Mouse (Mus musculus): ENCODE measurements around the gene Spocd1.
A peak's percentile ranks its signal among the peaks of the same experiment; 100 is the strongest.
"Not testable (repeated sequence)": the region's sequence is repeated elsewhere in the genome, so short reads cannot be mapped to it uniquely, and the experiment has no call there.

The Spocd1 gene

DNA sequence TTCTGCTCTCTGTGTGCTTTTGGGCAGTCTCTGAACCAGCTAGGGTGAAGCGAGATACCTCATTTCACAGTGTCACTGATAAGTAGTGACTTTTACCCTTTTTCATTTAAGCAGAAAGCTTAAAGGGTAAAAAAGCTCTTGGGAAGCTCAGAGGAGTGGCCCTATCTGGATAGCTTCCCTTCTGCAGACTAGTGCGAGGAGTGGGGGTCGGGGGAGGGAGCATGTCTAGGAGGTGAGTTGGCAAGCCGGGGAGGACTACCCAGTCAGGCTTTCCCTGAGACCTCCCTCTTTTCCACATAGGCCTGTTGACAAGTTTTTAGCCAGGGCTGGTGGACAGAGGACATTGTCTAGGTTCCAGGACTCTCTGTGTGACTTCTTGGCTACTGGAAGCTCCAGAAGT lies at the start of gene Spocd1:
Gene Spocd1, plus strand, starts transcription at position 301 of the 400 bp plus-strand sequence.
- no peak for DNase-seq

DNA sequence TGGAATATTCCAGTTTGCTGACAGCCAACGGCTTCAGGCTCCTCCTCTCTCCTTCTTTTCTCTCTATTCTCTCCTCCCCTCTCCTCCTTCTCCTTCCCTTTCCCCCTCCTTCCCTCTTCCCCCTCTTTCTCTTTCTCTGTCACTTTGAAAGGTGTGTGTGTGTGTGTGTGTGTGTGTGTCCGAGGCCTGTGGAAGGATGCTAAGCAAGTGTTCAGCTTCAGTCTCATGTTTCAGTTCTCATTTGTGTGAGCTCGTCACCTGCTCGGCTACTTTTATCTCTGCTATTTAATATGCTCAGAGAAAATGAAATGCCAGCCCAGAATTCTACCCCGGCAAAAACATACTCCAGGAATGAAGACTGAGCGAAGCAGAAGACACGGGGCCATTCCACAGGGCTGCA lies 48.4 kb upstream of the Spocd1 start:
- no peak for DNase-seq

DNA sequence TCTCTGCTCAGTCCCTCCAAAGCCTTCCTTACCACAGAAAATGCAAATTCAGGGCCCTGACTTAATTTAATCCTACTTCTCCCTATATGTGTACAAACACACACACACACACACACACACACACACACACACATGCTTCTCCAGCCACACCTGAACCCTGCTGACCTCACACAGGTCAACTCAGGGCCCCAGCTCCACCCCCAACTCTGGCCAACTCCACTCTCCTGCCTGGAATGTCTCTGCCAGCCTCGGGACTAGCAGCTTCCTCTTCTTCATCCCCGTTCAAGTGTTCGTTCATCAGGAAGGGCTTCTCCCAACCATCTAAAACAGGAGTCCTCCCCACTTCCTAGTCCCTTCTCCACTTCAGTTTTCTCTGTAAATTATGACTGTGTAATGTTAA lies 47.4 kb upstream of the Spocd1 start:
- no peak for DNase-seq

DNA sequence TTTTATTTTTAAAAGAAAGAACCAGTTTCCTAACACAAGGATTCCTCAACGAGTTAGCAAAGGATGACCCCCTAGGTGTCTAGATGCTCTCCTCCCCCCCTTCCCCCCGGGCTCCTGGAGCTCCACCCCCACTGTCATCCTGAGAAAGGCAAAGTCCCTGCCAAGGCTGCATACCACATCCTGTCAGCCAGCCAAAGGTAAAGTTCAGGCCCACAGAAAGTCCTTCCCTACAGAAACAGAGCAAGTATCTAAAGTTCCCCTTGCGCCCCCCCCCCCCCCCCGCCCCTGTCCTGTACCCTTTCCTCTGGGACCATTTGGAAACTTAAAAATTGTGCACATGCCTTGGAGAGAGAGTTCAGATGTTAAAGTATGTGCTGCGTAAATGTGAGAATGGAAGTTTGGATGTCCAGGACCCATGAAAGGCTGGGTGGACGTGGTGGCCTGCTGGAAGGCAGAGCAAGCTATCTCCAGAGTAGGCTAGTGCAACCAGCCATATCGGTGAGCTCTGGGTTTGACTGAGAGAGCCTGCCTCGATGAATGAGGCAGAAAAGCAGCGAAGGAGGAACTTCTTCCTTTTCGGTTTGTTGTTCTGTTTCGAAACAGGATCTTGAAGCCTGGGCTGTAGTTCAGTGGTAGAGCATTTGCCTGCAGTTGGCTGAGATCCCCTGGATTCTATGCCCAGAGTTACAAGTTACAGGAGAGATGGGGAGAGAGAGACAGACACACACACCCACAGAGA lies 46.3 kb upstream of the Spocd1 start:
- peak; percentile 61 to 72 for DNase-seq

DNA sequence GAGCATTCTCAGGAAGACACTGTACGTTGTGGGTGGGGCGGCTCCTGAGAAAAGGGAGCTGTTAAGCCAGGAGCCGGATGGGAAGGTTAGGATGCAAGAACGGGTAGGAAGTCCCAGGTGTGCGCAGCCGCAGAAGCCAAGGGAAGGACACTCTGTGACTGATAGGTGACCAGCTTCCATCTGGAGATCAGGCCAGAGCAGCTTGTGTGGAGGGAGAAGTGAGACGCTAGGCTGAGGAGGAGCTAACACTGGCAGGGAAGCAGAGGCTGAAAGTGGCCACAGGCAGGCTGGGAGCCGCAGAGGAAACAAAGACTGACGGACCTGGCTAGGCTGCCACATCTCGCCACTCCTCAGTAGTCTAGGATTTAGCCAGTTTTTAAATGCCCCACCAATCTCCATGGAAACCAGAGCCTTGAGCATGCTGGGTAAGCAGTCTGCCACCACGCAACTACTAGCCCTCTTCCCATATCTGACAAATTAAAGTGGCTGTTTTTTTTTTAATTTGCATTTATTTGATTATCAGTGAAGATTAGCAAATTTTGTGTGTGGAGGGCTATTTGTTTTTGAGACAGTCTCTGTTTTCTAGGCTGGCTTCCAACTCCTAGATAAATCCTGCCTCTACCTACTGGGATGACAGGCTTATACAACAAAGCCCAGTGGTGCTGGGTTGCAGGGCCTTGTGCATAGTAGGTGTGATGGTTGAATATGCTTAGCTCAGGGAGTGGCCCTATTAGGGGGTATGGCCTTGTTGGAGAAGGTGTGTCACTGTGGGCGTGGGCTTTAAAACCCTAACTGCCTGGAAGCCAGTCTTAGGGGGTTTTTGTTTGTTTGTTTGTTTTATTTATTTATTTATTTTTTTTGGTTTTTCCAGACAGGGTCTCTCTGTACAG lies 44.8 kb upstream of the Spocd1 start:
- no peak for DNase-seq

DNA sequence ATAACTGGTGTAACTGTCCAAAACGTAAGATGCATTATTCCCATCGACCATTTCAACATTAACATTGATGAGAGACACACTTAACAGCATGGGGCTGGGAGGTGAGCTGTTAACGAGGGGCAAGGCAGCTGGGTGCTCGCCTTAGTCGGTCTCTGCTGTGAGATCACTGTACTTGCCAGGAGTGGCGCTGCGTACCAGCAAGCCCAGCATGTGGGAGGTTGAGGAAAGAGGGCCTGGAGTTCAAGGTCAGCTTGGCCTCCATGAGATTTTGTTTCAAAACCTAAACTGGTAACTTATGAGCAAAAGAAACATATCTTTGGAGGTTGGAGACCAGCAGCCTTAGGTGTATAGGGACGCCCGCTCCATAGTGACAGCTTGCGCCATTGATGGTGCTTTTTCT lies 39.4 kb upstream of the Spocd1 start:
- DNase-seq, result no peak

DNA sequence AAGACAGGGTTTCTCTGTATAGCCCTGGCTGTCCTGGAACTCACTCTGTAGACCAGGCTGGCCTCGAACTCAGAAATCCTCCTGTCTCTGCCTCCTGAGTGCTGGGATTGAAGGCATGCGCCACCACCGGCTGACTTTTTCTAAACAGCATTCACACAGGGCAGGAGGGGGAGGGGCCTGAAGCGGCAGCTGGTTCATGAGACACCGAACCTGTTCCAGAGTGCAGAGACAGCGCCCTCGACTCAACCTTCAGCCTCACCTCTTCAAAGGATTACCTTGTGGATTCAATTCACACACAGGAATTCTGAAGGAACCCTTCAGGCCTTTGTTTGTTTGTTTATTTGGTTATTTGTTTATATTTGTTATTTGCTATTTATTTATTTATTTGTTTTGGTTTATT lies 39.0 kb upstream of the Spocd1 start:
- no peak for DNase-seq

DNA sequence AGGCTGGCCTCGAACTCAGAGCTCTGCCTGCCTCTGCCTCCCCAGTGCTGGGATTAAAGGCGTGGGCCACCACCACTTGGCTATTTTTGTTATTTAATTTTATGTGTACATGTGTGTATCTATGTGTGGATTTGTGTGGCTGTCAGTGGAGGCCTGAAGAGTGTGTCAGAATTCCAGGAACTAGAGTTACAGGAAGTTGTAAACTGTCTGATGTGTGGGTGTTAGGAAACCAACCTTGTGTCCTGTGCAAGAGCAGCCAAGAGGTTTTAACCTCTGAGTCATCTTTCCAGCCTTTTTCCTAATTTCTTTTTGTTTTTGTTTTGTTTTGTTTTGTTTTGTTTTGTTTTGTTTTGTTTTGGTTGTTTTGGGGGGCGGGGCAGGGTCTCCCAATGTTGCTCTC lies 34.2 kb upstream of the Spocd1 start:
- DNase-seq, result no peak

DNA sequence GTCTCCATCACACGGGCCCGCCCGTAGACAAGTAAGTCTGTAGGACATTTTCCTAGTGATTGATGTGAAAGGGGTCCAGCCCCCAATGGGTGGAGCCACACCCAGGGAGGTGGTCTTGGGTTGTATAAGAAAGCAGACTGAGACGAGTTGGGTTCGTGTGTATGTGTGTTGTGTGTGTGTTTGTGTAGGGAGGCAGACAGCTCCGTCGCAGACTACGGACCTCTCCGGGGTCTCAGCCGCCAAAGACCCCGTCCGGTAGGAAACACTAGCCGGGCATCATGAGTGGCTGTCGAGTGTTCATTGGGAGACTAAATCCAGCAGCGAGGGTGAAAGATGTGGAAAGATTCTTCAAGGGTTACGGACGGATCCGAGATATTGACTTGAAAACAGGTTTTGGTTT lies 30.2 kb upstream of the Spocd1 start:
- not testable (repeated sequence) for DNase-seq

DNA sequence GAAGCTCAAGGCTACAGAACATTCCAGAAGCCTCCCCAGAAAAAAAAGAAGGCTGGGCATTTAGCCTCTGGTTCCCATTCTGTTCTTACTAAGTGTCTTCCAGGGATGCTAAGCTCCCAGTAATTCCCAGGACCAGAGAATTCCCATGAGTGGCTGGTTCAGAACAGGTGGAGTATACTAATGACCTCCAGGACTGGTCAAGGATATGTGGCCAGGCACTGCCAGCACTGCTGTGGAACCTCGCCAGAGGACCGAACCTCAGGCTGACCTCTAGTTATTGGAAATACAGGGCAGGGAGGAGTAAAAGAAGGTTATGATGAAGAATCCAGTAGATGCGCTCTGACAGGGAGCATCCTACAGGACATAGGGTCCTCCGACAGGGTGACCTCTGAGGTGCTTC lies 26.7 kb upstream of the Spocd1 start:
- DNase-seq, result no peak

DNA sequence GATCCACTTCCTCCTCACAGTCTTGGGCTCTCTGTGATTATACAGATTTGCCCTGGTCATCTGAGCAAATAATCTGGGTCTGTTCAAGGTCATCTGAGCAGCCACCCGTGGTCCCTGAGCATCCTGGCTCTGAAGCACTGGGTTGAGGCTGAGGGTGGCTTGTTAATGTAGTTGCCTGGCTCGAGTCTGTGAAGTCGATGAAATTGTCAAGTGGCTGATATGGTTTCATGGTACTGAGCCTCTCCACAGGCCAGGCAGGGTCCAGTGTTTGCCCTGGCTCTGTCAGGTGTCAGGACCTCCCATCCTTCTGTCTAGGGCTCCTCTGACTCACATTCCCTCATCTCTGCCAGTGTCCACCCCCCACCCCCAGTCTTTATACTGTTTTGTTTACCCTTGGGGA lies 25.5 kb upstream of the Spocd1 start:
- DNase-seq, result no peak

DNA sequence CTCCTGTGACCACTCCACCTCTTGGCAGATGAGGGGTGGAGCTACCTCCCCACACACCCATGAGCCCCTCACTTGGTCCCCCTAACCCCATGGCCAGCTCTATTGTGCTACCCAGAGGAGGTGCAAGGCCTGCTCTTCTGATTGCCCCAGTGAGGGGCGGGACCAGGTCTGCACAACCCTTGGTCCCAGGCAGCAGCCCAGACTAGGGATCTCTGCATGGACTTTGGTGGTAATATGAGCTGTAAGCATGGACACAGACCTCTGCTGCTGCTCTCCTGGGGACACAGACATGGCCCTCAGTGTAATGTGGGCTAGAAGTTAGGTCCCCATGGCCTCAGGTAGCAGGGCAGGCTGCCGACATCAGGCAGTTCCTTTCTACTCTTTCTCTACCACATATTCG lies 24.0 kb upstream of the Spocd1 start:
- DNase-seq, result no peak

DNA sequence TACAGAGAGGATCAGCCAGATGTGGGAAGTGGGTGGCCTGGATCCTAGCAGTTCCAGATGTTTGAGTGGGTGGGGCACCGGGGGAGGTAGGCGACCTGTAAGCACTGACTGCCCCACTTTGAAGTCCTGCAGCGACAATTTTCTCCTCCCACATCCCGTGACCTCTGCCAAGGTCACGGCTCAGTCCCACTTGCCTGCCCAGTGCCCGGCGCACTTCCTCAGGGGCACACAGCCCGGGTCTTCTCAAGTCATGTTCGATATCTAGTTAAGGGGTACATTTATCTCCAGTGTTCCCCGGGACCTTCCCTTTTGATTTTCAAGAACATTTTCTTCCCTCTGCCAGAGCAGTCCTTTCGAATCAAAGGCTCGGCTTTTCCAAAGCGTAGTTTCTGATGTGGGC lies 23.0 kb upstream of the Spocd1 start:
- no peak for DNase-seq

DNA sequence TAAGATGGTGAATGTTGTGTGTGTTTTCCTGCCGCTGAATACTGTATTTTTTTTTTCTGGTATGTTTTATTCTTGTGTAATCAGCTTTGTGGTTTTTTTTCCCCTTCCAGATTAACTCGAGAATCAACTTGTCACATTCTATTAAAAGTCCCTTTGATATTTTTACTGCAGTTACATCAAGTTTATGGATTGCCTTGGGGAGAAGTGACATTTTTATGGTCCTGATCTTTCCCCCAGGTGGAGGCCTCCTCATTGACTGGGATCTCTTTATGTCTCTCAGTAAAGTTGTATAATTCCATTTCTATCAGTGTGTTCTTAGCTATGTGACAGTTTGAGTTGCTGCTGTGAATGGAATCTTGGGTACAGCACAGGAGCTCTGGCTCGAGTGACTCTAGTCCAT lies 20.2 kb upstream of the Spocd1 start:
- DNase-seq, result no peak

DNA sequence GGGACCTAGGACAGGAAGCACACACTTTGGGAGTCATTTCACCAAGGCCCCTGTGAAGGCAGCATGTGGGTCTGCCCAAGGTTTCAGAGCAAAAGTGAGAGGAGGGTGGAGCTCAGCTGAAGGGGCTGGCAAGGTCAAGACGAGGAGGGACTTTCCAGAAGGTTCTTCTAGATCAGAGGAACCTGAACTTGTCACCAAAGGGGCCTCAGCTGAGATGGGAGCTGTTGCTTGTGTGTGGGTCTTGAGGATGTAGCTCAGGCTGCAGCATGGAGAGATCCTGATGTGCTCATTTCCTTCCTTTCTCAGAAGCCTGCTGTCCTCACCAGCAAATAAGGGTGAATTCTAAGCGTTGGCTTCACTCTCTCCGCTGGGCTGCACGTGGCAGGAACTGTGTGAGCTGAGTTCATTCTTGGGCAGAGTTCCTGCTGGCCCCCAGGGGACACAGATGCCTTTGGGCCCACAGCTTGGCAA lies 19.8 kb upstream of the Spocd1 start:
- no peak for DNase-seq

DNA sequence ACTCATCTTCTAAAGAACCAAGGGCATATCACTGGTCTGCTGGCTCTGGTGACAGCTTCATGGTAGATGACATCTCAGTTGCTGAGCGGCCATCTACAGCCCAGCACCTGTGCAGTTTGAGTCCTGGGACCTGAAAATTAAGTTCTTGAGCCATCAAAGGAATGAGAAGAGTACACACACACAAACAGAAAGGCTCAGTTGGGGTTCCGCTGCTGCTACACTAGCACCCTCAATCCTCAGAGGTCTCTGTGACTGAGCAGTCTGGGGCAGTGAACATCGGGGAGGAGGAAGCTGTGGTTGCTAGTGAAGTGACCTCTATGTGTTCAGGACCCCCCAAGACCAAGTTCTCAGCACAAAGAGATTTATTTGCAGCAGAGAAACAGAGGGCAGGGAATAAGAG lies 16.1 kb upstream of the Spocd1 start:
- DNase-seq, result no peak

DNA sequence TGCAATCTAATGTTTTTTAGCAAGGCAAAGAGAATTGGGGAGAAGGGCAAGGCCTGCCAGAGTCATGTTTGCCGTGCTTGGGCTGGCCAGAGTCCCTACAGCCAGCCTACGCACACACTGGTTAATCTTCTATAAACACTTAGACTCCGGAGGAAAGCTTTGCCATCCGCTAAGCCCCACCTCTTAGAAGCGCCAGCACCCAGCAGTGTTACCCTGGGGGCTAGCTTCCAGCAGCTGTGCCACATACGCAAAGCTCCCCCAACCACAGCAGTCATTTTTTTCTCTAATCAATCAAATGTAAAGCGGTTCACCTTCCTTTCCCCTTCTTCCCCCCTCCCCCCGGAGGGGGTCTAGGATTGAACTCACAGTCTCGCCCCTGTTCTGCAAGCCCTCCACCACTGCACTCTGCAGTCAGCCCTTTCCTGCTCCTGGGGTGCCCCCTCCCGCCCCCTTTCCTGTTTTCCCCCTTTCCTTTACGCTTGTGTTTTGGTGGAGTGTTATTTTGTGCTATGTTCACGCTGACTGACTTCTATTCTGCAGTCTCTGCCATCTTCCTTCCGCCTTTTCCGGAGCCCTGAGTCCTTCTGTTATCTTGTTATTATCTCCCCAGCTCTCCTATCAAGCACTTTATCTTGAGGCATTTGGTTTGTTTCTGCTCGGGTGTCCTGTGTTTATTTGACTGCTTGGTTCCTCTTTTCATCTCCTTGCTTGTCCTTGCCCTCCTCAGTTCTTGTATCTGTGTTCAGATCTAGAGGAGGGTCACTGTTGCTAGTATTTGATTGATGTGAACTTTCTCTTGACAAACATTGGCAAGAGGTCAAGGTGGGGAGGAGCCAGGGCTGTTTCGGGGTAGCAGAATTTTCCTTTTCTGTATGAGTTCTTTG lies 15.0 kb upstream of the Spocd1 start:
- peak in 1 of 2 experiments; percentile 35 for DNase-seq

DNA sequence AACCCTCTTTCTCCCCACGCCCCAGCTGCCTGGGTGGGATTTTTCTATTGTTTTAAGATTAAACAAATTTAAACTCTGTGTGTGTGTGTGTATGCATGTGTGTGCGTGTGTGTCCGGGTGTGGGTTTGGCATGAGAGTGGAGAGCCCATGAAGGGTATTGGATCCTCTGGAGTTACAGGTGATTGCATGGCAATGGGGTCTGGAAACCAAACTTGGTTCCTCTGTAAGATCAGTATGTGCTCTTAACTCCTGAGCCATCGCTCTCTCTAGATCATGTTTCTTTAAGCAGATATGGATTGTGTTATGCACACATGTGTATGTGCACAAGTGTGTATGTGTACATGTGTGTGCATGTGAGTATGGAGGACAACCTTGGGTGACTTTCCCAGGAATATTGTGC lies 14.4 kb upstream of the Spocd1 start:
- DNase-seq, result no peak

DNA sequence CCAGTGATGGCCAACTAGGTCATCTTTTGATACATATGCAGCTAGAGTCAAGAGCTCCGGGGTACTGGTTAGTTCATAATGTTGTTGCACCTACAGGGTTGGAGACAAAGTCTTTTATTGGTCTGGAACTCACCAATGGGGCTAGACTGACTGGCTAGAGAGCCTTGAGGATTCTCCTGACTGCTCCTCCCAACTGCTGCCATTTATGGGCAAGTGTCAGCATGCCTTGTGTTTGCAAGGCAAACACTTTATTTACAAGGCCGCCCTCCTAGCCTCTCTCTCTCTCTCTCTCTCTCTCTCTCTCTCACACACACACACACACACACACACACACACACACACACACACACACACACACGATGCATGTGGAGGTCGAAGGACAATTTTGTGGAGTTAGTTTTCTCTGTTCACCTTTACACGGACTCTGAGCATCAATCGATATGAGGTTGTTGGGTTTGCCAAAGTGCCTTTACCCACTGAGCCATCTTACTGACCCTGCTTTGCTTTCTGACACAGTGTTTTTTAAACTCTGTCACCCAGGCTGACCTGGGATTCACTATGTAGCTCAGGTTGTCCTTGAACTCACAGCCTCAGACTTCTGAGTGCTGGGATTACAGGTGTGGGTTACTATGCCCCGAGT lies 13.6 kb upstream of the Spocd1 start:
- DNase-seq, result no peak

DNA sequence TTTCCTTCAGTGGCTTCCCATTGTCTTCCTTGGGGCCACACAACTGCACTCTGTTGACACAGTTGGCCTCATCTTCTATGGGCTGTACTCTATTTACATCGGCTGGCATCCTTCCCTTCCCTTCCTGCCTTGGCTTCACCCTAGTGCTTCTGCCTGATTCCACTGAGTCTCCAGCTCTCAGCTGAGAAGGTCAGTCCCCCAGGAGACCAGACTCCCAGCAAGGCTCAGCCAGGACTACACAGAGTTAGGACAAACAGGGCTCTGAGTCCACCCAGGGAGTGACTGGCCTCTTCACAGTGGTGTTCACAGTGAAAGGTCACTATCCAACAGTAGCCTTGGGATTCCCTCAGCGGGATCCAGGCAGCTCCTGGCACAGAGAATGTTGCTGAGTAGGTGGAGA lies 12.9 kb upstream of the Spocd1 start:
- DNase-seq, result no peak

DNA sequence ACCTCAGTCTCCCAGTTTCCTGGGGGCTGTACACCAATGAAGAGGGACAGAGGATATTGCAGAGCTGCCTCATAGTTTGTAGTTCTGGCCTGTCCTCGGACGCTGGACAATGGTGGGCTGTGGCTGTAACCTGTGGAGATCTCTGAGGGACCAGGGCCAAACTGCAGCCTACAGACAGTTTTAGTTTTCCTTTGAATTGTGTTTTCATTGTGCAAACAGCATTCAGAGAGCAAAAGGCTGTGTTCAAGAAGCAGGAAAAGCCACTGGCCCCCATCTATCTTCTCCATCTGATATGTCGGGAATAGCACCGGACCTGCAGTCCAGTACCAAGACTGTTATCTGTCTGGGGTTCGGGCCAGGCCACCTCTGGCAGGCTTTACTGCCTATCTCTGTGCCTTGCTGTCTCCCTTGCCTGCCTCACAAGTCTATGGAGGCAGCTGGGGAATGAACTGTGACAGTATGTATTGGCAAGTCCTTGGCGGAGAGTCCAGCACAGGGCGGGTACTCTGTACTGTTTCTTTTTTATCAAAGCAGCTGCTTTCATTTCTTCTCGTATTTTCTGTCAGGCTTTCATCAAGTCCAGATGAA lies 11.9 kb upstream of the Spocd1 start:
- peak in 1 of 2 experiments; percentile 22 for DNase-seq

DNA sequence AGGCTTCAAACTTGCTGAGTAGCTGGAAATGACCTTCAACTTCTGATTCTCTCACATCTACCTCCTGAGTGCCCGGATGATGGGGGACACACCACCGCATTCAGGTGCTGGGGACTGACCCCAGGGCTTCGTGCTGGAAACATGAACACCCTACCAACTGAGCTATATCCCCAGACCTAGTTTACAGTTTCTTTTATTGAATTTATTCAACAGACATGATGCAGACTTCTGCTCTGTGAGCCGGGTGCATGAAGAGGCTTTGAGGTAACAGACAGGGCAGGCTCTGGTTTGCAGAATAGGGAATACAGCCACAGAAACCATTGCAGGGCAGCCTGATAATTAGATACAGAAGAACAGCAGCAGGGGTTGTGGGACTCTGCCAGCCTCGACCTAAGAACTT lies 10.6 kb upstream of the Spocd1 start:
- DNase-seq, result no peak

Data from kidney, postnatal 4 days (tissue).